12 mouse cellular contexts compared by ENCODE assay signal in genomic region chr12:100126968-100127865, GRCm38 (mm10). TPM values are rescaled to one million over a fixed set of nuclear protein-coding genes. Genes with fewer than 3 reads are reported as not detected.
DNase-seq lines count a peak whose midpoint lies in the region; TF ChIP-seq lines count a peak whose summit lies in the region.
"Had no signal": no experiment of that assay in that cellular context is flagged by ENCODE, and none has a peak within 500 bp of the region (broad histone marks: within the 10 kb centered on the region; RNA-seq: fewer than 3 reads in every experiment).

No protein-coding gene starts in this region.

- TF ChIP-seq EP300 in heart, adult 2 months (IDR thresholded peaks at IDR 0.05; ENCODE audit: insufficient read depth, low read depth, low read length), result no peak

- H3K27me3 ChIP-seq in heart, adult 2 months (ENCODE audit: control insufficient read depth, insufficient read depth, low read length), result no peaks in the 10 kb centered on the region

- no peaks in the 10 kb centered on the region for H3K79me2 ChIP-seq in heart, adult 2 months (replicated peaks; ENCODE audit: control insufficient read depth, insufficient read depth, low read length)

- H3K4me1 ChIP-seq in heart, adult 2 months (ENCODE audit: control insufficient read depth, insufficient read depth, low read length), result peaks cover 12% of the 10 kb centered on the region
- H3K4me1 ChIP-seq: forebrain, embryonic 10.5 days had no signal

- DNase-seq in heart, adult 2 months, result no peak
- DNase-seq in heart, adult 9 months (ENCODE audit: low spot score in 2 of 2), result no peak
- DNase-seq in left cerebral cortex, adult 2 months (ENCODE audit: extremely low spot score in 1 of 2, low spot score in 2 of 2), result no peak
- DNase-seq in left cerebral cortex, adult 9 months (ENCODE audit: low spot score in 2 of 2), result no peak
- DNase-seq in heart, postnatal 4 days, result peak; percentile 41
- peak; percentile 66 for DNase-seq in lung, postnatal 36 days
- no peak for DNase-seq in cerebellum, adult 8-10 months
- DNase-seq in right cerebral cortex, postnatal 14 days, result no peak
- DNase-seq: gastrocnemius, postnatal 14 days; spleen, adult 18-20 months had no signal

- no peak overlapping the region for H3K4me3 ChIP-seq in heart, adult 2 months
- H3K4me3 ChIP-seq in left cerebral cortex, adult 2 months, result no peak overlapping the region
- H3K4me3 ChIP-seq: forebrain, embryonic 10.5 days had no signal

- H3K9ac ChIP-seq in heart, adult 2 months (ENCODE audit: low read depth, low read length), result no peak overlapping the region

- no peak for TF ChIP-seq CTCF in heart, adult 2 months (IDR thresholded peaks at IDR 0.05)
- no peak for TF ChIP-seq CTCF in left cerebral cortex, adult 2 months (IDR thresholded peaks at IDR 0.05)

- WGBS in heart, adult 2 months, result 47% methylated on average over 17 of the region's 17 CpGs

- H3K36me3 ChIP-seq in heart, adult 2 months (ENCODE audit: control insufficient read depth, insufficient read depth, low read length), result peaks cover 2% of the 10 kb centered on the region; the same call in 1 of the 2 replicates

- intact Hi-C loops in heart, adult 2 months (cut with DNase I), result no loop called here
- intact Hi-C loops in left cerebral cortex, adult 2 months (cut with DNase I), result no loop called here

- no peak for TF ChIP-seq POLR2A in heart, adult 2 months (IDR thresholded peaks at IDR 0.05; ENCODE audit: insufficient read depth, low read depth, low read length)

- peak overlapping the region; percentile 62 for H3K27ac ChIP-seq in heart, adult 2 months
- H3K27ac ChIP-seq in left cerebral cortex, adult 2 months, result peak overlapping the region; percentile 78; the same call in 1 of the 2 replicates
- H3K27ac ChIP-seq: forebrain, embryonic 10.5 days; hindbrain, postnatal 0 days had no signal

RNA-seq across cellular contexts. Expression of gene Psmc1, which starts 17.3 kb away (rescaled TPM):
- 100 to 1,000 TPM; 124 to 132 TPM for total RNA-seq in heart, adult 2 months (2021)
- polyA plus RNA-seq in heart, adult 2 months (2012; rRNA removed), result 40.8 and 61.1 TPM in 2 replicates
- total RNA-seq in left cerebral cortex, adult 2 months (2021), result 100 to 1,000 TPM; 185 to 216 TPM
- 100 to 1,000 TPM; 143 to 149 TPM for total RNA-seq in heart, postnatal 4 days (2021)

RNA-seq across cellular contexts. Expression of gene Nrde2, which starts 32.2 kb away (rescaled TPM):
- total RNA-seq in heart, adult 2 months (2021), result 10 to 100 TPM in 1 of 2 experiments, 1 to 10 TPM in 1; 7.9 to 11.0 TPM
- 5.1 and 6.9 TPM in 2 replicates for polyA plus RNA-seq in heart, adult 2 months (2012; rRNA removed)
- total RNA-seq in left cerebral cortex, adult 2 months (2021), result 10 to 100 TPM; 17.3 to 21.9 TPM
- total RNA-seq in heart, postnatal 4 days (2021), result 10 to 100 TPM; 14.4 to 14.8 TPM

Comparison
In these comparisons a context has a peak if more than half of its experiments do, and no peak if none do; other contexts are left out.
1. DNase-seq: peak in heart, postnatal 4 days (single experiment) and lung, postnatal 36 days (single experiment); none in heart, adult 2 months (0 of 2), heart, adult 9 months (0 of 2), left cerebral cortex, adult 2 months (0 of 2), left cerebral cortex, adult 9 months (0 of 2), cerebellum, adult 8-10 months (single experiment) and right cerebral cortex, postnatal 14 days (single experiment).